Comparison of ENCODE assay signal across 12 mouse cellular contexts in genomic region chr5:90731480-90731879, GRCm38 (mm10). TPM values are rescaled to one million over a fixed set of nuclear protein-coding genes. Genes with fewer than 3 reads are reported as not detected.
DNase-seq lines count a peak whose midpoint lies in the region.
"Had no signal": no experiment of that assay in that cellular context is flagged by ENCODE, and none has a peak within 500 bp of the region (broad histone marks: within the 10 kb centered on the region; RNA-seq: fewer than 3 reads in every experiment).

No protein-coding gene starts in this region.

- DNase-seq in gastrocnemius, postnatal 14 days: peak; percentile 6
- DNase-seq in gastrocnemius, postnatal 4 days (ENCODE audit: low spot score in 2 of 2): no peak
- peak; percentile 12 for DNase-seq in ovary, postnatal 36 days (ENCODE audit: low spot score)
- no peak for DNase-seq in ovary, adult 18-20 months (ENCODE audit: low spot score)
- peak; percentile 47 for DNase-seq in fibroblast of lung, adult 2 months (ENCODE audit: low read depth)
- DNase-seq in B cell, adult 2 months: no peak
- DNase-seq in urinary bladder, adult 2 months (ENCODE audit: low spot score): no peak
- no peak for DNase-seq in gastrocnemius, adult 8-10 months (ENCODE audit: low spot score in 2 of 2)
- DNase-seq: retina, postnatal 1 day had no signal

- intact Hi-C loops in gastrocnemius, postnatal 14 days (cut with DNase I; ENCODE audit: low total_unique reads): no loop called here

RNA-seq across cellular contexts. Expression of gene Cxcl5, which starts 27.7 kb away (rescaled TPM):
- not detected for total RNA-seq in gastrocnemius, postnatal 14 days (2021)
- under 1 TPM in 1 of 2 experiments, not detected in 1; 0.34 TPM for total RNA-seq in gastrocnemius, postnatal 4 days (2021)
- polyA plus RNA-seq in urinary bladder, adult 2 months (2012; rRNA removed): 0.04 and 0.10 TPM in 2 replicates
- total RNA-seq in gastrocnemius, adult 8-10 months (2022): not detected
- polyA plus RNA-seq: lung, embryonic 16.5 days had no signal

RNA-seq across cellular contexts. Expression of gene Ppbp, which starts 36.8 kb away (rescaled TPM):
- 1 to 10 TPM in 1 of 2 experiments, under 1 TPM in 1; 0.42 to 1.3 TPM for total RNA-seq in gastrocnemius, postnatal 14 days (2021)
- total RNA-seq in gastrocnemius, postnatal 4 days (2021): 1 to 10 TPM; 1.4 to 1.5 TPM
- 0.22 and 0.29 TPM in 2 replicates for polyA plus RNA-seq in urinary bladder, adult 2 months (2012; rRNA removed)
- total RNA-seq in gastrocnemius, adult 8-10 months (2022): under 1 TPM in 2 of 4 experiments, not detected in 2; 0.45 to 0.53 TPM

RNA-seq across cellular contexts. Expression of gene Pf4, which starts 40.8 kb away (rescaled TPM):
- total RNA-seq in gastrocnemius, postnatal 14 days (2021): 10 to 100 TPM; 18.7 to 23.7 TPM
- 10 to 100 TPM; 77.8 to 84.1 TPM for total RNA-seq in gastrocnemius, postnatal 4 days (2021)
- polyA plus RNA-seq in urinary bladder, adult 2 months (2012; rRNA removed): 71.0 and 121 TPM in 2 replicates
- total RNA-seq in gastrocnemius, adult 8-10 months (2022): 10 to 100 TPM in 1 of 4 experiments, 1 to 10 TPM in 3; 1.9 to 12.2 (median 6.2) TPM

RNA-seq across cellular contexts. Expression of gene Cxcl3, which starts 54.4 kb away (rescaled TPM):
- total RNA-seq in gastrocnemius, postnatal 14 days (2021): not detected
- total RNA-seq in gastrocnemius, postnatal 4 days (2021): not detected
- 0.06 TPM in 1 of 2 replicates, not detected in the other for polyA plus RNA-seq in urinary bladder, adult 2 months (2012; rRNA removed)
- not detected for total RNA-seq in gastrocnemius, adult 8-10 months (2022)
- polyA plus RNA-seq: heart, postnatal 0 days; lung, embryonic 16.5 days; stomach, embryonic 16.5 days had no signal

Comparison
In these comparisons a context has a peak if more than half of its experiments do, and no peak if none do; other contexts are left out.
1. DNase-seq: peak in gastrocnemius, postnatal 14 days (single experiment), ovary, postnatal 36 days (single experiment) and fibroblast of lung, adult 2 months (single experiment); none in gastrocnemius, postnatal 4 days (0 of 2), ovary, adult 18-20 months (single experiment), B cell, adult 2 months (0 of 2), urinary bladder, adult 2 months (single experiment) and gastrocnemius, adult 8-10 months (0 of 2).